Mouse (Mus musculus) midbrain, embryonic 10.5 days (tissue): ENCODE measurements around the gene Ninj1. TPM values are rescaled to one million over a fixed set of nuclear protein-coding genes. Genes with fewer than 3 reads are reported as not detected.

Experiments
- DNase-seq: peaks from one replicate; pipeline ENCODE4 v3.0.0-alpha.2; 2017; ENCODE audit warnings: low spot score
- H3K27ac ChIP-seq: fragments of 300-500 bp; sonication (generic); replicated peaks from 2 replicates; pipeline ENCODE4 v1.5.1; 2016; ENCODE audit warnings: mild to moderate bottlenecking
- H3K27me3 ChIP-seq: fragments of 300-500 bp; sonication (generic); 2 replicates; pipeline ENCODE4 v1.6.1; 2016; ENCODE audit warnings: low read depth, mild to moderate bottlenecking; ENCODE audit not compliant: poor library complexity, severe bottlenecking
- H3K36me3 ChIP-seq: fragments of 300-500 bp; sonication (generic); 2 replicates; pipeline ENCODE4 v1.6.1; 2016; ENCODE audit warnings: mild to moderate bottlenecking, moderate library complexity
- H3K4me1 ChIP-seq: fragments of 300-500 bp; sonication (generic); 2 replicates; pipeline ENCODE4 v1.6.1; 2016
- H3K4me3 ChIP-seq: fragments of 300-500 bp; sonication (generic); 2 replicates; pipeline ENCODE4 v1.5.1; 2016; ENCODE audit warnings: mild to moderate bottlenecking, moderate library complexity
- H3K9me3 ChIP-seq: fragments of 300-500 bp; sonication (generic); replicated peaks from 2 replicates; pipeline ENCODE4 v1.6.1; 2016; ENCODE audit warnings: mild to moderate bottlenecking
- WGBS: fragments of 180-500 bp; shearing (Covaris S2); methylation state at CpG from one replicate; pipeline ENCODE4 v1.1.7; 2016; 5-methylcytosine and 5-hydroxymethylcytosine counted together
- polyA plus RNA-seq: library from polyadenylated mRNA; unstranded; fragments of >200 nt; fragmentation: Nextera tagmentation; extraction: Ambion mirVana; gene quantifications from 2 replicates; pipeline ENCODE4 v1.2.1, GENCODE M21; 2016

Gene Ninj1
- polyA plus RNA-seq, 1 experiment from 2014 or later: 24.3 TPM

DNA sequence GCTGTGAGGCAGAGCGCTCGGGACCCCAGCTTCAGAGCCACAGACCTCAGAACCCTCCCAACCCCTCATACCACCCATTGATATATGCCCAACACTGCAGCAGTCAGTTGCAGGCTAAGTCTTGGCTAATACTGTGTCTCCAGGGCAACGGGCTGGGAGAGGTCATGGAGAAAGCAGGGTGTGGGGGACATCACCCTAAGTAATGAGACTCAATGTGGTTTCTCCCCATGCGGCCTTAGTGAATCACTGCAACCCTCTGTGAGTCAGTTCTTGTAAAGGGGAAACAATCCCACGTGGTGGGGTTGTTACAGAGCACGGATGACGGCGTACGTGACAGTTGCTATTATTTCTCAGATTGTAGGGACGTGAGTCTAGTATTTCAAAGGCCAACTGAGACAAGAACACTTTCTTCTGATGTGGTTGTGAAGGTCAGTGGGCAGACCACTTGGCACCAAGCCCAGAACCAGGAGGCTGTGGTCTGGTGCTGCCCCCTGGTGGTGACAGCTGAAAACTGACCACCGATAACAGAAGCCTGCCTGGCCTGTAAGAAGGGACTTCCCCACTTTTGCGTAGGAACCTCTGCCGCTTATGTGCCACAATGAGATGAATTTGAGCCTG, 18.2 kb downstream of the Ninj1 start:
- peaks cover 17% of the 10 kb centered on the region for H3K4me1 ChIP-seq
- H3K4me3 ChIP-seq: no peak overlapping the region
- H3K36me3 ChIP-seq: no peaks in the 10 kb centered on the region
- 58% methylated on average over 13 of the region's 13 CpGs for WGBS
- DNase-seq: peak; percentile 73
- no peaks in the 10 kb centered on the region for H3K27me3 ChIP-seq
- no peak overlapping the region for H3K27ac ChIP-seq
- no peaks in the 10 kb centered on the region for H3K9me3 ChIP-seq

DNA sequence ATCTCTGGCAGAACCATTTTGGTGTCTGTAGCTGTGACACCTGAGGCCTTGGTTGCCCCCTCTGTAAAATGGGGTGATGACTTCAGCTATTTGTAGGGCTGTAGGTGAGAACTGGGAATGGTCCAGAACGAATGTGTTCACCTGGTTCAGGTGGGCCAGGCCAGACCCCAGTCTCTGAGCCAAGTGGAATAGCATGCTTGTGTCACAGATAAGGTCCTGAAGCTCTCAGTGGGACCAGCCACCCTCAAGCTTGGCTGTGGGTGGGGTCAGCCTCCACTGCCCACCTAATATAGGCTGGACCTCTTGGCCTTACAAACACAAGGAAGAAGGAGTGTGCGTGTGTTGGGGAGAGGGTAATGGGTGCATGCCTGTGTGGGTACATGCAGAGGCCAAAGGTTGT, 19.1 kb downstream of the Ninj1 start:
- Histone ChIP-seq H3K4me1 (peaks cover 21% of the 10 kb centered on the region), H3K4me3 (no peak overlapping the region), H3K27ac (no peak overlapping the region), H3K9me3 (no peaks in the 10 kb centered on the region), H3K36me3 (no peaks in the 10 kb centered on the region), H3K27me3 (no peaks in the 10 kb centered on the region)
- no peak for DNase-seq
- 93% methylated on average over 2 of the region's 2 CpGs for WGBS

DNA sequence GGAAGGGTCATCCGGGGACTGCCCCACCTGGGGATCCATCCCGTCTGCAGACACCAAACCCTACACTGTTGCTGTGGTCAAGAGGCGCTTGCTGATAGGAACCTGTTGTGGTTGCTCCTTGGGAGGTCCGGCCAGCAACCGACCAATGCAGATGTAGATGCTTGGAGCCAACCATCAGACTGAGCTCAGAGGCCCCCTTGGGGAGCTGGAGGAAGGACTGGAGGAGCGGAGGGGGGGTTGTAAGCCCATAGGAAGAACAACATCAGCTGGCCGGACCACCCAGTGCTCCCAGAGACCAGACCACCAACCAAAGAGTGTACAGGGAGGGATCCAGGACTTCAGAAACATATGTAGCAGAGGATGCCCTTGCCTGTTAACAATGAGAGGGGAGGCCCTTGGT, 22.0 kb downstream of the Ninj1 start:
- H3K27ac ChIP-seq: no peak overlapping the region
- H3K4me1 ChIP-seq: peaks cover 43% of the 10 kb centered on the region
- WGBS: 63% methylated on average over 7 of the region's 7 CpGs
- H3K9me3 ChIP-seq: no peaks in the 10 kb centered on the region
- no peak for DNase-seq
- H3K4me3 ChIP-seq: no peak overlapping the region
- no peaks in the 10 kb centered on the region for H3K36me3 ChIP-seq
- peaks cover 11% of the 10 kb centered on the region for H3K27me3 ChIP-seq

DNA sequence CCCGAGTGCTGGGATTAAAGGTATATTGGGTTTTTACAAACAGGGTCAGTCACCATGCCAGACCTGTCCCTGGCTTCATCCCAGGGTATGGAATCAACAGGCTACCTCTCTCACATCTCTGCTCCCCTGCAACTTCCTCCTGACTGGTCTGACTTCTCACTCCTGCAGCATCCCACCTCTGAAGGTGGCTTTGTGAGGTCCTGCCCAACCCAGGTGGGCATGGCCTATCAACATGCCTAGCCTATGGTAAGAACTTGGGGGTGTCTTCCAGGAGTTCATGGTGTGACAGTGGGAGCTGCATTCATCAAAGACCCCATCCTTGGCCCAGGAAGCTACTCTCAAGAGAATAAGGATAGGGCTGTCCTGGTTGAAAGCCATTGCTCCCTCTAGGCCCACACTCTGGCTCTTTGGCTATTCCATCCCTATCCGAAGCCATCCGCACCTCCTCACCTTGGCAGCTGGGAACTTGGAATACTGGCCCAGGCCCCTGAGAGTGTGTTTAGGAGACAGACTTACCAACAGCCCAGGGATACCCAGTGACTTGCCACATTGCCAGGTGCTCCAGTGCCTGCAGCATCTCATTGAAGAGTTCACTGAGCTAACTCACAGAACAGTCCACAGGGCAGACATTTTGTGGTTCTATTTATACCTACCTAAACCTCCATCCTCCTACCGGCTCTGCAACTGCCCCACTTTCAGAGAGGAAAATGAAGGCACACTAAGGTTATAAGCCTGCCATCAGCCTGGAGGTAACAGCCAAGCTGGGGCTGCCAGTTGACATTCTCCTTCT, 25.6 kb downstream of the Ninj1 start:
- 81% methylated on average over 4 of the region's 4 CpGs for WGBS
- no peak for DNase-seq
- peaks cover 69% of the 10 kb centered on the region for H3K4me1 ChIP-seq

DNA sequence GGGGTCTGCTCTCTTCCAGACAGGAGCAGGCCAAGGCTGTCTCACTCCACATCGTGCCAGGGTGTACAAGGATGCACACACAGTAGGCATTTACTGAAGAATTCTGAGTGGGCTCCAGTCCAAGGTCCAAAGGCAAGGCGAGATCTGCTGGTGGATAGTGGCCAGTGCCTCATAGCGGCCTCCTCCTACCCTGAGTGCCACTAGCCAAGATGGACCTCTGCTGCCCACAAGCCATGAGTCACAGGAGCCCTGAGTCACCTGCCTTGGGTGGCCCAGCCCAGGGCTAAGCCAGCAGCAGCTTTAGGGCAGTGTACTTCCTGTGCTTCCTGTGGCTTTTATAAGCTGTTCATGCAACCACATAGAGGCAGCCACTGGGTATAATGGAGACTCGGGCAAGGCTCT, 26.2 kb downstream of the Ninj1 start:
- Histone ChIP-seq H3K36me3 (no peaks in the 10 kb centered on the region), H3K4me3 (no peak overlapping the region), H3K9me3 (no peaks in the 10 kb centered on the region), H3K27me3 (peaks cover 47% of the 10 kb centered on the region), H3K27ac (peak overlapping the region; percentile 50; the same call in 1 of the 2 replicates), H3K4me1 (peaks cover 73% of the 10 kb centered on the region)
- no peak for DNase-seq
- WGBS: 62% methylated on average over 4 of the region's 4 CpGs

More for the DNA sequence above, 25.6 kb downstream of the Ninj1 start:
- Histone ChIP-seq H3K4me3 (no peak overlapping the region), H3K36me3 (no peaks in the 10 kb centered on the region), H3K27ac (0 out of 2 replicates have a peak overlapping the region, but pooled peaks have one; percentile 50), H3K27me3 (peaks cover 41% of the 10 kb centered on the region), H3K9me3 (no peaks in the 10 kb centered on the region)

DNA sequence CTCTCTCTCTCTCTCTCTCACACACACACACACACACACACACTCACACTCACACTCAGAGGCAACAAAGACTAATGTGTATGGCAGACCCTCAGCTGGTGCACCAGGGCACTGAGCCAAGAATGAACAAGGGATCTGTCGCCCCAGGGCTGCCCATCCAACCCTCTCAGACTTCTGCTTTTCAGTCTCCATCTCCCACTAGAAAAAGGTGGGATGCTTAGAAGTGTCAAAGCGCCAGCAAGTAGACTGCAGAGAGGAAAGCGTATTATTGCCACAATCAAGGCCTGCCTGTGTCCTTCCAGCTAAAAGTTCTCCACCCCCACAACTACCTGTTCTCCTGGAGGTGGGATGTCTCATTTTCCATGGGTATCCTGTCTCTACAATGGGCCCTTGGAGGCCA, 27.2 kb downstream of the Ninj1 start:
- Histone ChIP-seq H3K27ac (no peak overlapping the region), H3K36me3 (no peaks in the 10 kb centered on the region), H3K4me3 (no peak overlapping the region), H3K4me1 (peaks cover 74% of the 10 kb centered on the region), H3K27me3 (peaks cover 50% of the 10 kb centered on the region), H3K9me3 (no peaks in the 10 kb centered on the region)
- DNase-seq: no peak
- 89% methylated on average over 3 of the region's 3 CpGs for WGBS

DNA sequence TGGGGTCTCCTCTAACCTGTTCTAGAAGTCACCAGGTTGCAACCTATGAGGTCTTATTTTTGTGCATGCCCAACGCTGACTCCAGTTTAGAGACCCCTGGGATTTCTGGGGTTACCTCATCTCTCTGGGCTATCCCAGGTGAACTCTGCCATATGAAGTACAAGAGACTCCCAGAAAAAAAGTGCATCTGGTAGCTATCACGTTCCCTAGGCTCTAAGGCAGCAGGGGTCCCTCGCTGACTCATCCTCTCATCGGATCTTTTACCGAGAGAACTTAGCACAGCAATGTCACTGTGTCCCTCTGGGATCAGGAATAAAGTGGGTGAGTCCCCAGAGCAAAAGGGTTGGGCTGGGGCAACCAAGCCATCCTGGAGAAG, 27.8 kb downstream of the Ninj1 start:
- Histone ChIP-seq H3K27me3 (peaks cover 57% of the 10 kb centered on the region), H3K4me3 (peak overlapping the region; percentile 88), H3K9me3 (no peaks in the 10 kb centered on the region), H3K36me3 (no peaks in the 10 kb centered on the region), H3K27ac (peak overlapping the region; percentile 84), H3K4me1 (peaks cover 72% of the 10 kb centered on the region)
- WGBS: 9% methylated on average over 5 of the region's 5 CpGs
- DNase-seq: no peak

DNA sequence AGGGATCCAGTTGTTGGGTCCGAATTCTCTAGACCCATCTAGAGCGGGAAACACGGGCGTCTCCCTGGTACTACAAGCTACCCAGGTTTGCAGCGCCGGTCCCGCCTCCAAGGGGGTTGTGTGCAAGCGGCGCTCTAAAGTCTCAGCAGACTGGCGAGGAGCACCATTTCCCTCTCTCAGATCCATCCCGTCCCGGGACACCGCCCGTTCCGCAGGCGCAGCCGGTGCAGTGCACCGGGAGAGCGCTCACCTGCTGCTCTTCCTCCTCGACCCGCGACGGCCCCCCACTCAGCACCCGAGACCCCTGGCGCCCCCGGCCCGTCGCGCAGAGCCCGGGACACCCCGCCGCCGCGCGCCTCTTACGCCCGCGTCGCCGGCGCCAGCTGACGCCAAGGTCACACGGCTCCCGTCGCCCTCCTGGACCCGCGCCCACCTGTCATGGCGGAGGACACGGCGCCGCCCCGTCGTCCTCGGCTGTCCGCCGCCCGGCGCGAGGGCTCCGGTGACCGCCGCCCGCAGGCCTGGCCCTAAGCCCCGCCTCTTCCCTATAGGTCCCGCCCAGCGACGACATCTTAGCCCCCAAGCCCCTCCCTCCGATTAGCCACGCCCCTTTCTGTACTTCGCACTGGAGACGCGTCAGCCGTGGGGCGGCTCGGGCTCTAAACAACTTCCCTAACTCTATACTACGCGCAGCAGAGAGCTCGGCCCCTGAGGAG, 28.4 kb downstream of the Ninj1 start, which contains the start of gene Card19:
Gene Card19, minus strand, starts transcription at position 534 of the 716 bp plus-strand sequence.
- H3K27me3 ChIP-seq: peaks cover 60% of the 10 kb centered on the region
- DNase-seq: peak; percentile 92
- peaks cover 72% of the 10 kb centered on the region for H3K4me1 ChIP-seq
- H3K4me3 ChIP-seq: peak within 1 kb of the TSS; percentile 88
- peak within 1 kb of the TSS; percentile 84 for H3K27ac ChIP-seq
- H3K36me3 ChIP-seq: no peaks in the 10 kb centered on the region
- no peaks in the 10 kb centered on the region for H3K9me3 ChIP-seq
- WGBS: under 1% methylated on average over 77 of the region's 78 CpGs

DNA sequence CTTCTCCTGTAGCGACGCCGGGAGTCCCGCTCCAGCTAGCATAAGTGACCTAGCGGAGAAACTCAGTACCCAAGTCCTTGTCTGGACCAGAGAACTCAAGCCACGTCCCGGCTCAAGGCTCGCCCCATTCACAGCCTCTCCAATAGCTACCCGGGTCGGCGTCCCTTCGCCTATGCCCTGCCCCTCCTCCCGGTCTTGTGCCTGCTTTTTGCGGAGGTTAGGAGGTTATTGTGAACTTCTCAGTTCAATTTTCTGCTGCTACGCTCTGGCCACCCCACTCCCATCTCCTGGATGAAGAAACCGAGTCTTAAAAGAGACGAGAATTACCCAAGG, 28.9 kb downstream of the Ninj1 start:
- Histone ChIP-seq H3K36me3 (no peaks in the 10 kb centered on the region), H3K9me3 (0 out of 2 replicates have a peak, but pooled peaks cover 3% of the 10 kb centered on the region), H3K4me3 (peak overlapping the region; percentile 88), H3K4me1 (peaks cover 67% of the 10 kb centered on the region), H3K27me3 (peaks cover 60% of the 10 kb centered on the region), H3K27ac (peak overlapping the region; percentile 84)
- WGBS: 3% methylated on average over 17 of the region's 17 CpGs
- no peak for DNase-seq

DNA sequence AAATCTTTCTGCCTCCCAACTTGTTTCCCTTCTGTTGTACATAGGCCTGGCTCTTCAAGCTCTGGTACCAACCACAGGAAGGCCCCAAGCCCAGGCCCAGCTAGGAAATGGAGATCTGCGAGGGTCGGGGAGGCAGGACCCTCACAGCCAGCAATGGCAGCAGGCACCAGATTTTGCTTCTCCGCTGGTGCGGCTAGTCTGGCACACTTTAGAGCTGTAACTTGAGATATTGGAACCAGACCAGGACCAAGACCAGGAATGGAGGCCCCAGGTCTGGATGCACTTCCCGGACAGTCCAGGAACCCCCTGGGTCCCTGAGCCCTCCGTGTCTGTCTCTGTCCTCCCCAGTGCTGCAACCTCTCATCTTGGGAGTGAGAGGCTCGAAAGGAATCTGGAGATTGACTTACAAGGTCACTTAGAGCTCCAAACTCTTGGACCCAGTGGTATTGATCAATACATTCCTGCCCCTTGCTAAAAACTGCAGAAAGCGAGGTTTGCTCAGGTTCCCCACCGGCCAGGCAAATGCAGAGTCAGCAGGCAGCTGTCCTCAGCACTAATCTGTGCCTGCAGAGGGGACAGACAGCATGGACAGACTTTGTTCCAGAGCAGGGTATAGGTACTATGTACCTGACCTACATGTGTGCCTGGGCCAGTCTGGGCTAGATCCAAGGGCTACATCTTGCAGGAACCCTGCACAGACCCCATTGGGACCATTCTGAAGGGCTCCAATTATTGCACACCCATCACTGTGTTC, 29.7 kb downstream of the Ninj1 start:
- no peak for DNase-seq
- Histone ChIP-seq H3K4me3 (peak overlapping the region; percentile 88; the same call in 1 of the 2 replicates), H3K27ac (no peak overlapping the region), H3K4me1 (peaks cover 59% of the 10 kb centered on the region), H3K9me3 (0 out of 2 replicates have a peak, but pooled peaks cover 5% of the 10 kb centered on the region), H3K27me3 (peaks cover 60% of the 10 kb centered on the region), H3K36me3 (no peaks in the 10 kb centered on the region)
- WGBS: 48% methylated on average over 9 of the region's 9 CpGs

DNA sequence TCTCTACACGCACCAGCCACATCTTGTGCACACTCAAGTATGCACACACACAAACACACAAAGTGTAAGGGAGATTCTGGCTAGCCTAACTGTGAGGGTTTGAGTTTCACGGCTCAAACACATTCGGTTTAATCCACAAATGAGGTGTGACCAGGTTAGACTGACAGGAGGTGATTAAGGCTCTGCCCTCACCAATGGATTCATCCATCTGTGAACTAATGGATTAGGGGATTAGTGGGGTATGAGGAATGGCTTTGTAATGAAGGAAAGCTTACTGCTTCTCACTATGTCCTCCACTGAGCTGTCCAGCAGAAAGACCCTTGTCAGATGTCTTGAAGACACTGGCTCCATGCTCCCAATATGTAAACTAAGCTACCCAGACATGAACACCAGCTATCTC, 31.4 kb downstream of the Ninj1 start:
- no peaks in the 10 kb centered on the region for H3K36me3 ChIP-seq
- WGBS: 31% methylated on average over 3 of the region's 3 CpGs
- H3K4me1 ChIP-seq: peaks cover 44% of the 10 kb centered on the region
- H3K4me3 ChIP-seq: no peak overlapping the region
- 0 out of 2 replicates have a peak, but pooled peaks cover 5% of the 10 kb centered on the region for H3K9me3 ChIP-seq
- no peak for DNase-seq
- H3K27me3 ChIP-seq: peaks cover 64% of the 10 kb centered on the region
- no peak overlapping the region for H3K27ac ChIP-seq

DNA sequence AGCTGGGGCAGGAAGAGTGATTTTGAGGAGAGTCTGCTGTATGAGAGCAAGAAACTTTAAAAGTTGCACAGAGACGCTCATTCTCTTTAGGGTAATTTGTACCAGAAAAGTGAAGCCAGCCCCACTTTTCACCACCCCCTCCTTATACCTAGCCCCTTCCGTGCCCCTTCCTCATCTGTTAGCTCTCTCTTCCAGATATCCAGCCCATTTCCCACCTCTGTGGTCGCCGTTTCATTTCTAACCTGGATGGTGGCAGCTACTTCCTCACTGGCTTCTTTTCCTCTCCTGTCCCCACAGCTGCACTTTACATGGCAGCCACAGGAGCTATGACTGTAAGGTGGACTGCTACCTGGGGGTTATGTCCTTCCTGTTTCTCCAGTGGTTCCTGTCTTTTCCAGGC, 32.1 kb downstream of the Ninj1 start:
- peaks cover 41% of the 10 kb centered on the region for H3K4me1 ChIP-seq
- no peak overlapping the region for H3K27ac ChIP-seq
- no peaks in the 10 kb centered on the region for H3K36me3 ChIP-seq
- 0 out of 2 replicates have a peak, but pooled peaks cover 5% of the 10 kb centered on the region for H3K9me3 ChIP-seq
- 79% methylated on average over 4 of the region's 4 CpGs for WGBS
- no peak overlapping the region for H3K4me3 ChIP-seq
- peaks cover 64% of the 10 kb centered on the region for H3K27me3 ChIP-seq
- DNase-seq: no peak
